Mouse (Mus musculus): ENCODE measurements around the gene Prss35.

The Prss35 gene

DNA sequence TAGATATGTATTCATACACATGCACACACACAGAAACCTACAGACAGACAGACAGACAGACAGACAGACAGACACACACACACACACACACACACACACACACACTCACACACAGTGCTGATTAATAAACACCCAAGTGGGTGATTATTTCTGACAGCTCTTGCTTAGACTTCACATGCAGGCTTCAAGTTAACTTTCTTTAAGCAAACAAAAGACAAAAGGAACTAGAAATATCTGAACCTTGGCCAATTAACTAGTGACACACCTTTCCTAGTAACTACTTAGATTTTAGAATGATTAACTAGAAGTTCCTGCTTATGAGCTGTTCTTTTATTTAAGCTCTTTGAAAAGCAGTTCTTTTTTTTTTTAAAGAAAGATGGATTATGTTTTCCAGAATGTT, 9.1 kb upstream of the Prss35 start:
- no peak for DNase-seq

DNA sequence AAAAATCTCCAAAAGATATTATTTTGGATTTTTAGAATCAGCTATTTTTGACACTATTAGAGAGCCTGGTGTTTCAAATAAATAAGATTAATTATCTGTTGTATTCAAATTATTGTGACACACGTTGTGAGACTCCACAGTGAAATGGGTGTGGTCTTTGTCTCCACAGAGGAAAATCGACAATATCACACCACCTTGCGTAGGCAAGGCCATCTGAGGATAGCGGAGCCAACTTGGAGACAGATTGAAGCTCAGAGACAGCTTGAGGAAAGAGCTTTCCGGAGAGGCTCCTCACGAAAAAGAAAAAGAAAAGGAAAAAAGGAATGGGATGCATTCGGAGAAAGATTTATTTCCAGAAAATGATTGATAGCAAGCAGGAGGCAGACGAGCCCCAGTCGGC, 8.7 kb upstream of the Prss35 start:
- DNase-seq = no peak

DNA sequence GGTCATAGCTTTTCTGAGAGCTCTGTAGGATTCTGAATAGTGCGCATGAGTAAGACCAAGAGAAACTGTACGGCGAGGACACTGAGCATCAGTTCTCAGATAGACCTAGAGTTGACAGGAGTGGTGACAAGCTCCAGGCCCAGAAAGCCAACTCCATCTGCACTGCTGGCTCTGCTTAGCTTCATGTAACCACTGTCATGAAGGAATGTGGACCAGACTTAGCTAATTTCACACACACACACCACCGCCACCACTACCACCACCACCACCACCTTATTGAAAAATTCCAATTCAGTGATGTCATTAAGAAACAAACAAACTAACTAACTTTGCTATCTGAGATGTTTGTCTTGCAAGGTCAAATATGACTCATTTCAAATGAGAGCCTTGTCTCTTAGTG, 6.5 kb upstream of the Prss35 start:
- no peak for DNase-seq

DNA sequence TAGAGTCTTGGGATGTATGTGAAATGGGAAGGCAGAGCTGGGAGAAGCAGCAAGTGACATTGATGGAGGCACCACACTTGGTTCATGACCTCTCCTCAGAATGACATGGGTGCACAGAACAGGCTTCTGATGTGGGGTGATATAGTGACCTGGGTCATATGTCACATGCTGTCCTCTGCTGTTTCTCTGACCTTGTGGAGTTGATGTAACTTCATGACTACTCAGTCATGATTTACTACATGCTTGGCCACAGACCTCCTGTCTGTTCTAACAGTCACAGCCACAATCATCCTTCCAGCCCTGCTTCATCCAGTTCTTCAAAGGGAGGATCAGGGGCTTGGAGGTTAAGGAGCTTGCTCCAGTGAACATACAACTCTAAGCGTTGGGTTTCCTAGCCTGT, 5.4 kb upstream of the Prss35 start:
- DNase-seq = no peak

DNA sequence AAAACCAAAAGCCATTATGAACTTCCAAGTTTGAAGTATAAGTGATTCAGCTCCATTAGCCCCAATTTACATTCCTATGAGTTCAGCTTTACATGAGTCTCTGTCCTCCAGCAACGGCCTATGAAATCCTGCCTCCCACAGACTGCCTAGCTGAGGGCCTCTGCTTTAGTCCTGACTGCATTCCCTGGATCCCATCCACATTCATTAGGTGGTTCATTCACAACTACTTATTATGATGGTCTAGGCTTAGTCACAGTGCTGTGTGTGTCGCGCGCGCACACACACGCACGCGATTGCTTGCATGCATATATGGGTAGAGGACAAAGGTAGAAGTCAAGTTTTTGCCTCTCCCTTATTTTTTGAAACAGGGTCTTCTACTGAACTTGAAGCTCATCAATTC, 4.6 kb upstream of the Prss35 start:
- no peak for DNase-seq

DNA sequence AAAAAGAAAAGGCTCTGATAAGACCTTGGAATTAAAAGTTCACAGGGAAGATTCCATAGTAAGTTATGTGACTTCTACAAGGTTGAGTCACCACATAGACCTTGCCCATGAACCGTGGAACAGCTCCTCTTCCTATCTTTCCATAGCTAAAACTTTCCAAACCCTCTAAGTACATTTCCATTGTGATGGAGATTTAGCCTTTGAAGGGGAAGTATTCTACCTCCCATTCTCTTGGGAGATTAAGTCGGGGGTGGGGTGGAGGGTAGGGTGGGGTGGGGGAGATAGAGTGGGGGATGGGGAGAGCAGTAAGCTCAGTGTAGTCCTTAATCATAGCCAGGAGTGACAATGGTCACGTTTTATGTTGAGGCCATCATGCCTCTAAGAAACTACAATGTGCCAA, 3.5 kb upstream of the Prss35 start:
- DNase-seq = no peak

DNA sequence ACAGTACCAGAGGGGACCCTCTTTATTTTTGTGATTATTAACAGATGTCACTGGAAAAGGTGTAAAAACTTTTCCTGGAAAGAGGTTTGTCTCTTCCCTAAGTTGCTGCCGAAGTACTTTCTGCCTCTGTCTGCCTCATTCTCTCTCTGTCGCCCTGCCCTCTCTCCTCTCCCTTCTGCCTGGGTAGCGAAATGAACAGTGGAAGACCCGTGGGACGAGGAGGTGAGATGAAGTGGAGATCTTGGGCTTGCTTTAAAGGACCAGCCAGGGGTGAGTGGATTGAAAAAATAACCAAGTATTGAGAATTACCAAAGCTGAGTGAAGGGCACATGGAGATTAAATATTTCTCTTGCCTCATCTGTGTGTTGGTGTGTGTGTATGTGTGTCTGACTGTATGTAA, 592 bp downstream of the Prss35 start:
- no peak for DNase-seq

DNA sequence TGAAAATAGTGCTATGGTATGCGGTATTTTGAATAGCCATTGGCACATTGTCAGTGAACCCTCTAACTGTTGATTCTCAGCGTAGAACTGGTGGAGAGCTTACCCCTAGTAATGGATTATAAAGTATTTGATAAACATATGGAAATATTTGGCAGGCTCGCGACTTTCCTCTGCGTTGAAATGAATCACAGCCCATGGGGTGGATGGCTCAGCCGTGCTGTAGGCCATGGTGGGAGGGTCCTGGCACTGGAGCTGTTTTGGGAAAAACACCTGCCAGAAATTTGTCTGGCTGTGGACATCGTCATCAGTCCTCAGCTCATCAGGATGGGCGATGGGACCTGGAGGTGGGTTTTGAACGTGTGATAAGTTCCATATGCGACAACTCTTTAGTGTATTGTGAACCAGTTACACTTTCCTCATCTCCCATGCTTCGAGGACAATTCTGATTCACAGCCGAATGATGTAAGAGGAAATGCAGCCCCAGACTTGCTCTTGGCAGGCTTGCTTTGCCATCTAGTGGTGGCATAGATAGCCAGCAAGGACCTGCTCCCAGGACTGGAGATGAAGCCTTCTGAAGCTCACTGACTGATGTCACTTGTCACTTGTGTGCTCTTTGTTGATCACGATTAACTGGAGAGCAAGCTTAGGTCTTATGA, 2.6 kb downstream of the Prss35 start:
- DNase-seq = peak; percentile 58 to 71

DNA sequence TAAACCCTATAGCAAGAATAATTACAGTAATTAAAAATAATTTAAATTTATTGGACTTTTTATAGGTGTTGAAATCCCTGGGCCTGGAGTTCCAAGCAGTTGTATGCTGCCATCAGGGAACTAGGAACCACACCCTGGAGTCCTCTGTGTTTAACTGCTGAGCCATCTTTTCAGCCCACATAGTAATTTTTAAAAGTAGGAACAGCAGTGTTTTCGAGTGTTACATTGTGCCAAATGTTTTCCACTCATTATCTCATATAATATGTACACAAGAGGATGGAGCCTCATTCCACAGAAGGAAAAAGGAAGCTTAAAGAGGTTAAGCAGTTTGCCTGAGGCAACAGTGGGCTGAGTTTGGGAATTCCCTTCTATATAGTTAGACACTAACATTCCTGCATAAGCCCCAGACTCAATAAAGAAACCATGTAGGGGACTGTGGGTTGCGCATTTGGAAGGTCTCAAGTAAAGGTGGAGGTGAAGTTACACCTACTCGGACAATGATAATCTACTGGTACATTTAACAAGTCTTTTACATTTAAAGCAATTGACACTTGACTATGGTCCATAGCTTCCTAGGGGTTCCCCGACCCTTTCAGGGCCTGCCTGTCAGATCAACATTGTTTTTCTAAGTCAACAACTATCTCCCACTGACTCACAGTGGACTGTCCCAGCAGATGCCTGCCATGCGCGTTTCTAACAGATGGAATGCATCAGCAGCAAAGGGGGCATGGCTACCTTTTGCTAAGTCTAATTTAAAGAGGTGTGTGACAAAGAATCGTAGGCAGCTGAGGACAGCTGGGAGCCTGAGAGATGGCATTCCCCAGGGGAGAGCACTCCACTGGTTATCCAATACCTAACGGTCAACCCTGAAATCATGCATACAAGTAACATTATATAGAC, 19.3 kb downstream of the Prss35 start:
- DNase-seq = no peak

DNA sequence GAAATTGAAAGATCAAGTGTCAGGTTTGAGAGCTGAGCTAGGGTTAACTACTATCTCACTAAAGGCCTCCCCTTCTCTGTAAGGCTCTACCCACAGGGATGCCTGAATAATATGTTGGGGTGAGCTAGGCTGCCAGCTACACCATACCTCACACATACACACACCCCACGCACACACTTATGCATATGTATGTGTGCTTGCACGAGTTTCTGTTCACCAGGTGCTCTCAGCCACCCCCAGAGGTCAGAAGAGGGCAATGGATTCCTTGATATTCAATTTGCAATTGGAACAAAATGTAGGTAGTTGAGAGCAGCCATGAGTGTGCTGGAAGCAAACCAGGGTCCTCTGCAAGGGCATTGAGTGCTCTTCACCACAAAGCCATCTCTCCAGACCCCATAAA, 20.6 kb downstream of the Prss35 start:
- DNase-seq = no peak

DNA sequence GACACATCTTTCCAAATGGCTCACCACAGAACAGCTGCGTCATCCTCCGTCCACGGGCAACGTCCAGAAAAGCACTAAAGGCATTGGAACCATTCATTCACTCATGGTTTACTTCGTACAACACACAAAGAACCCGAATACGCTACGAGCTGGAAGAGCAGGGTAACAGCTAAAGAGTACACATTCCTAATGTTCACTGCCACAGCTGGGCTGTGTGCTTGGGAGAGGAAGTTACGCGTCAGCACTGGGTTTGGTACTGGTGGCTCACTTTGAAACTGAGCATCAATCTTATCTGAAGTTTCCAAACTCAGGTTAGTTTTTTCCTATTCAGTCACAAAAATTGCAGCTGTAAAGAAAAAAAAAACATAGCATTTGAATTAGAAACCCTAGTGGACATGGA, 23.5 kb downstream of the Prss35 start:
- DNase-seq = no peak

DNA sequence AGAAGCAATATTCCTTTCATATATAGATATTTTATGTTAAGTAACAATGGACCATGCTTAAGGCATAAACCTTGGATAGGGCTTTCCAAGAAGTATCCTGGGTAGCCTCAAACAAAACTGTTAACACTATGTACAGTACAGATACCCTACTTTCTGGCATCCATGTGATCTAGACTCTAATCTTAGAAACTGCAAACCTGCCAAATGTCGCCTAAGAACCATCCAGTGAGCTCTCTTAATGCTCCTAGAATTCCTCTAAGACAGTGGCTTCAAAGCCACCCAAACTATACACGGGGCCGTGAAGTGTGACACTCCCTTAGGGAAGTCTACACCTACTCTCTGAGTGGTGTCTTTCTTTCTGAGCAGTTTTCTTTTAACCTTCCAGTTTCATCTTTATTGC, 29.4 kb downstream of the Prss35 start:
- no peak for DNase-seq

DNA sequence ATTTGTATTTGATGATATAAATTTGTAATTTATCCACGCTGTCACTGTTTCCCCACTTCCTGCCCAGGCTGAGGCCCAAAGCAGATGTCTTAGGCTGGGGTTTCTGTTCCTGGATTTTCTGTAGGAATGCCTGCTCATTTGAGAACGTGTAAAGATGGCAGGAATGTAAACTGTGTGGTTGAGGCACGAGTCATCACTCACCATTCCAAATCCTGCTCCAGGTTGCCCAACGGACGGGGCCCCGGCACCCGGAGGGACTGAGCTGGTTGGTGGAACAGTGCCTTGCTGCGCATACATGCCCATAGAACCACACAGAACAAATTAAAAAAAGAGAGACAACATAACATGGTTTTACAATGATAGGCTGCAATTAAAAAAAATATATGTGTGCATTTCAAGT, 30.5 kb downstream of the Prss35 start:
- DNase-seq = no peak

DNA sequence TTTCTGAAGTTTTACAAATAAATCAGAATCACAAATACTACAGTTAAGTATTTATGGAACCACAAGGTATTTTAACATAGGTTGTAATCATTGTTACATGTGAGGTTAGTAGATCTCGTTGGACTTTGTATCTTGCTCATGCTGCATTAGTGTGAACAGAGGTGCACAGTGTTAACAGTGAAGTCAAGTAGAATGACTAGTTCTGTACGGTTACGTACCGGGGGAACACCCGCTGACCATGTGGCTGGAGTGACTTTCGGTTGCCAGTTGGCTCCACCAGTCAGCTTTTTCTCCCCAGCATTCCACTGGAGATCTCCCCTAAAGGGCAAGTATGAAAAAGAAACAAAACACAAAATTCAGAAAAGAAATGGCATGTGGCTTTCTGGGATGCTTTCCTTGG, 31.9 kb downstream of the Prss35 start:
- no peak for DNase-seq

DNA sequence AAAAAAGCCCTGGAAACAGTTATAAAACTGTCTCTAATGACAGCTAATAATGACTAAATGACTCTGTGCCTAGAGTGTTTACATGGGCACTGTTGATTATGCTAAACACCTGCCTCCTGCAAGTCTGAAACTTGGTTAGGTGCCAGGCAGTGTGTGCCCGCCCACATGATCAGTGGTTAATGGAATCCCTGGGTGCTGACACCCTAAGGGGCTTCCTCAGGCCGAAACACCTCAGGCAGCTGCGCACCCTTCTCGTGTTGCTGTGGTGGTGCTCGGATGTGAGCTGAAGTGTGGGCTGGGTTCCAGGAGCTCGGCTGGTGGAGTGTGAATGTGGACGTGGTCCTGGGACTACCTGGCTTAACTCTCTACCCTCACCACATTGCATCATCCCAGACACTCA, 33.9 kb downstream of the Prss35 start:
- DNase-seq = peak in 1 of 2 experiments; percentile 16

DNA sequence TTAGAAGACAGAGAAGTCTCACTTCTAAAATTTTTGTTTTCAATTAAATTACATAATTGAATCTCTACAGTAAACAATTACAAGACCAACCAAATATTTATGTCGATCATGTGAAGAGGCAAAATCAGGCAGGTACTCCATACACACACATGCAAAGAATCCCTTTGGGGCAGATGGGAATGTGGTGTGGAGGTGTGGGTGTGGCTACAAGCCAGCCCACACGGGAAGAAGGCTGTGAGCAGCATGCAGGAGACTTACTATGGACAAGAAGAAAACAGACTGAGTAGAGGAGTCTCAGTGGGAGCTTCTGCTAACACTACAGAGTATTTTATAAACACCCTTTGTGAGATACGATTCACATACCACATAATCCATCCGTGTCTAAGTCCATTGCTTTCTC, 34.8 kb downstream of the Prss35 start:
- no peak for DNase-seq

DNA sequence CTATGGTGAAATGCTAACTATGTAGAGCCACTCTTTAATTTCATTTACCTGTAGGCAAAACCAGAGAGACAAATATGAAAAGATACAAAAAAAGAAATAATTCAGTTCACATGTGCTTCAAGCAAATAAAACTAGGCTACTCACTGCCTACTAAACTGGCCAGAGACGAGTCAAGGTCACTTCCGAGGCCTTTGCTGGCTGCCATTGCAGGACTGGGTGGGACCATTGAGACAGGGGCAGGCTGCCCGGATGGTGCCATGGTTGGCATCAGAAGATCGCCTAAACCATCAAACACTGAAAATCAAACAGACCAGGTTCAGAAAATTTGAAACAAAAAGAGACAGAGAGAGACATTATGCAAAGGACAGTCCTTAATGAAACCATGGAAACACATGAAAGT, 38.0 kb downstream of the Prss35 start:
- no peak for DNase-seq

DNA sequence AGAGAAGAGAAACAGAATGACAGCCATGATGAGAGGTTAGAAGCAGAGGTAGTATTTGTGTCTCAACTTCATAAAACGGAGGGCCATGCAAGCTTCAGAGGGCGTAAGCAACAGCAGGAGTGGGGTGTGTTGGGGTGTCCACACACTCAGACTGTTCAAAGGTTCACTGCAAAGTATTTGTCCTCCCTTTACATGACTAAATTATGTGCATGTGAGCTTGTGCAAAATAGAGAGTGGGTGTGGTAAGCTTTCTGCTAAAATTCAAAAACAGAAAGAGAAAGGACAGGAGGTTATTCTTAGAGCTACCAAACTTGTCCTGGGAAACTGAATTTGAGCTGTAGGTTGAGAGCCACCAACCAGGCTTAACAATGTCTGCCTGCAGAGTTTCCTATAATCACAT, 39.4 kb downstream of the Prss35 start:
- no peak for DNase-seq

DNA sequence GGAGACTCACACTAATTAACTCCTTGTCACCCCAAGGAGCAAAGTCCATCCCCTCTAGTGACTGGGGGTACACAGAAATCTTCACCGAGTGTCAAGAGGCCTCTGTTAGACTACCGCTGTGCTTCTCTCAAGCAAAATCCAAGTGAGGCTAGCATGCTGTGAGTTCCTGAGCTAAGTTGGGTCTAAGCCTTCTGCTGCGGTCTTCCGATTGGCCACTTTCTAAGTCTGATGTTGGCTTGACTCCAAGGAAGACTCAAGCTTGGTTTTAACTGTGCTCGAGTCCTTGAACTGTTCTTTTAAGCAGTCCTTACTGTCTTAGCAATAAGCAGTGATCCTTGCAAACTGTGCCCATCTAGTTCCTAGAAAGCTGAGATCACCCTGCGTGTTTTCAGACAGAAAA, 45.7 kb downstream of the Prss35 start:
- no peak for DNase-seq

DNA sequence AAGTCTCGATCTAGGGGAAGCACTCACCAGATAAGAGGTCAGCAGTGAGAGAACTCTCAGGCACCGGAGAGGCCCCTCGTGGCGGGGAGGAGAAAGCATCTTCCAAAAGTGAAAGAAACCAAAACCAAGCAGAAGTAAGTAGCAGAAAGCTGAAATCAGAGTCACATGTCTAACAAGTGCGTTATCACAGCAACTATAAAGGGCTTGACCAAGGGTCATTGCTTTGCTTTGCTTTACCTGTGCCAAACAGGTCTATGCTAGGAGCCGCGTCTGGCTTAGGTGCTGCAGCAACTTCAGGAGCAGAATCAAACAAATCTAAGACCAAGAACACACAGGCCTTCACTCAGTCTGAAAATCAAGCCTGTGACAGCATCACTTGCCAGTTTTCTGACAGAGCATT, 48.5 kb downstream of the Prss35 start:
- DNase-seq = no peak

DNA sequence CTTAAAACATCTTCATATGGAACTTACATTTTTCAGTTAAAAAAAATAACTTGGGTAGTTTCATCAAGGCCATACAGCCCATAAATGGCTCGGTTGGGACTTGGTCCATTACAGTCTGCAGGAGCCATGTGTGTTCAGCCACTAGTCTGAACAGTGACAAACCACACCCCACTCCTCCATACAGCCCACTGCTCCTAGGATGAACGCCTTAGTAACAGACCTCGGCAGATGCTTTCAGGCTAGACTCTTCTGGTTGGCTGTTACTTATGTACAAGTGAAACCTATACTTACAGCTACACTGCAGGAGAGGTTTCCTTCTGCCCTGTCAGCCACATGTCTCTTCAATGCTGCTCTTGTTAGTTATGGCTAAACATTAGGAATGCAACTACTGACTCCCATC, 51.8 kb downstream of the Prss35 start:
- no peak for DNase-seq

DNA sequence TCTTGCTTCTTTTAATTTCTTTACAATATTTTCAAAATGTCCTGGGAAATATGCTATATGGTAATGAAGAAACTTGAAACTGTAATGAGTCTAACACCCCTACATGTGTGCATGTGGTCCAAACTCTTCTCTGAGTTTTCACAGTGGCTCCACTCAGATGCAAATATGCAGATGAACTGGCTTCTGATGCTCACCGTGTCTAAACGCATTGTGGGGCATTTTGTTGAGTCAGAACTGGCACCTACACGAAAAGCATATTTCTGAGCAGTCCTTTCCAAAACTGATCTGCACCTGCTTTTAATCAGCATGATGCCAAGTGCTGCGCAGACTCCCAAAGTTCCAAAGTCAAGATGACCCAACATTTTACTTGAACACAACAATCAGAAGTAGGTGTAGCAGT, 54.1 kb downstream of the Prss35 start:
- no peak for DNase-seq

DNA sequence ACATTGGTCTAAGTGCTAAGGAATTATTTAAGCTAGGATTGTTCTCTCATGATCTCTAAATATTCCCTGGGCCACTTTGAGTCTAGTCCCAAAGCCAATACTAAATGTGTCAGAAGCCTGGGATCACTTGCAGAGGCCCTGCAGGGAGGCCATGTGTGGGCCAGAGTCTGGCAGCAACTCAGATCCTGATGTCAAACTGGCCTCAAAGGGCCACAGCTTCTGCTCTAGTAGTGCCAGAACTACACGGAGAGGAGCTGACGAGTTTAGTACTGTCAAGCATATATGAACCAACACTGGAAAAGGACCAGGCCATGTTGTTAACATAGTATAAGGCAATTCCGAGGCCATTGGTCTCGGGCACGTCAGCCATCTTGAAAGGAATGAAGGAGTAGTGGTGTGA, 54.7 kb downstream of the Prss35 start:
- DNase-seq = no peak

DNA sequence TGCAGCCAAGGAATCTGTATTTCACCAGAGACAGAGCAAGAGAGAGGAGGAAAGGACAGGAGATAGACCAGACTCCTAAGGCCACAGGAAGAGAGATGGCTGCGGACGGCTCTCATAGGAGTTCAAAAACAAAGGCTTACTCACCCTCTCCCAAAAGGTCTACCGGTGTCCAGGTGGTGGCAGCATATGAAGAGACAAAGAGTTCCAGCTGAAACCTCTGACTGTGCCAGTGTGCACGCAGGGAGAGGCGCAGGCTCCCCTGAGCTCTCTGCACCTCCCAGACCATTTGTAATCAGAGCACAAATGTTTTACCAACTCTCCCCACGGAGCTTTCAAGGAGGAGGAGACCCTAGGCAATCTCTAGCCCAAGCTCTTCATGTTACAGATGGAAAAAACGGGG, 55.2 kb downstream of the Prss35 start:
- DNase-seq = no peak

DNA sequence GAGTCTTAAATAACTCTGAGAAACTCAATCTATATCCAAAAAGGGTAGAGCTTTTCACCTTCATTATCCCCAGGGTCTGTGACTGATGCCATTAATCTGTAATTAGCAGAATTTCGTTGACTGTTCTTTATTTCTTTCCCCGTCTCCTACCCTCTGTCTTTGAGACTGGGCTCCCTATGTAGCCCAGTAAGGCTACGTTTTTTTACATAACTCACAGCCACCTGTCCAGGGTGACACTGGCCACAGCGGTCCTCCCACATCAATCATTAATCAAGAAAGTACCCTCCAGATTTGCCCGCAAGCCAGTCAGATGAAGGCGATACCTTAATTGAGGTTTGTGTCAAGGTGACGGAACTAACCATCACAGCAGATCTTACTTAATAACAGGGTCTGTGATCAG, 55.6 kb downstream of the Prss35 start:
- no peak for DNase-seq

All from lung, adult 18-20 months (tissue).